Mouse (Mus musculus) erythroblast, embryonic 14.5 days (primary cell): Measurements from ENCODE around the gene Tppp.

Experiments
- GATA1 ChIP-seq: IDR thresholded peaks from 2 replicates; pipeline ENCODE4 v1.6.1; 2012; ENCODE audit warnings: low read length, inconsistent platforms, mixed read lengths
- TAL1 ChIP-seq: IDR thresholded peaks from 3 replicates; pipeline ENCODE4 v1.6.1; 2012; ENCODE audit warnings: low read length, inconsistent platforms, mixed read lengths

DNA sequence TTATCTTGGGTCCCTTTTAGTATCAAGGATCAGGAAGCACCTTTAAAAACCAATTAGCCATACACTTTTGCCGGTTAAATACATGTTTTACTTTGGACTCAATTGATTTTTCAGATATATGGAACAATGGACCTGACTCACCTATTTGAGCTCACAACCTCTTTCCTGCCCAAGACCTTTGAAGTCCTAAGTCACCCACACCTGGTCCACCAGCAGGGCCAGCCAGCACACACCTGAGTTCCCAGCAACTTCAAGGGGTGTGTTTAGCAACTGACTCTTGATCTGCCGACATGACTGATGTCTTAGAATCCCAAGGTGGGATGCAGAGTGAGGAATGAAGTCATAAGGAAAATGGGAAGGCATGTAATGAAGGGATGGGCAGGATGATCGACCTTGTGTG lies 62.5 kb downstream of the Tppp start:
- TF ChIP-seq TAL1, result no peak
- no peak for TF ChIP-seq GATA1
